Mouse (Mus musculus) erythroblast, embryonic 14.5 days (primary cell): ENCODE results near the gene 3110009E18Rik.

Source experiments
- GATA1 ChIP-seq: IDR thresholded peaks from 2 replicates; pipeline ENCODE4 v1.6.1; 2012; ENCODE audit warnings: low read length, inconsistent platforms, mixed read lengths
- TAL1 ChIP-seq: IDR thresholded peaks from 3 replicates; pipeline ENCODE4 v1.6.1; 2012; ENCODE audit warnings: low read length, inconsistent platforms, mixed read lengths

GRCm38 (mm10) chr1:120232170-120232569 is 111.2 kb downstream of the 3110009E18Rik start:
- TF ChIP-seq GATA1 (no peak), TAL1 (no peak)
